Mouse (Mus musculus) liver, postnatal 0 days (tissue): ENCODE results near the gene Mrpl16. TPM values are rescaled to one million over a fixed set of nuclear protein-coding genes. Genes with fewer than 3 reads are reported as not detected.

Experiments
- ATAC-seq: fragments of 200-750 bp; cut with Nextera tagmentation; 2 replicates; pipeline ENCODE4 v1.8.0; 2017; ENCODE audit warnings: mild to moderate bottlenecking, moderate library complexity
- DNase-seq: peaks from one replicate; pipeline ENCODE4 v3.0.0-alpha.2; 2016
- H3K27ac ChIP-seq: fragments of 300-500 bp; sonication (generic); 2 replicates; pipeline ENCODE4 v1.5.1; 2014; ENCODE audit warnings: antibody characterized with exemption, moderate library complexity, mild to moderate bottlenecking, low read depth
- H3K27me3 ChIP-seq: fragments of 300-500 bp; sonication (generic); 2 replicates; pipeline ENCODE4 v1.6.1; 2014; ENCODE audit warnings: low read length, control low read depth, mixed read lengths; ENCODE audit not compliant: insufficient read depth
- H3K36me3 ChIP-seq: fragments of 300-500 bp; sonication (generic); replicated peaks from 2 replicates; pipeline ENCODE4 v1.6.1; 2014; ENCODE audit warnings: mild to moderate bottlenecking, control low read depth, low read length, moderate library complexity, mixed read lengths; ENCODE audit not compliant: insufficient read depth
- H3K4me1 ChIP-seq: fragments of 300-500 bp; sonication (generic); 2 replicates; pipeline ENCODE4 v1.6.1; 2014; ENCODE audit warnings: antibody characterized with exemption, mild to moderate bottlenecking, control low read depth; ENCODE audit not compliant: insufficient read depth
- H3K4me2 ChIP-seq: fragments of 300-500 bp; sonication (generic); 2 replicates; pipeline ENCODE4 v1.6.1; 2014; ENCODE audit warnings: low read depth, mild to moderate bottlenecking, low read length, moderate library complexity, mixed read lengths
- H3K4me3 ChIP-seq: fragments of 300-500 bp; sonication (generic); 2 replicates; pipeline ENCODE4 v1.5.1; 2014; ENCODE audit warnings: low read depth, low read length
- H3K9ac ChIP-seq: fragments of 300-500 bp; sonication (generic); replicated peaks from 2 replicates; pipeline ENCODE4 v1.6.1; 2014; ENCODE audit warnings: mild to moderate bottlenecking, moderate library complexity
- H3K9me3 ChIP-seq: fragments of 300-500 bp; sonication (generic); 2 replicates; pipeline ENCODE4 v1.6.1; 2016; ENCODE audit warnings: mild to moderate bottlenecking, control low read depth, low read length, mixed read lengths
- CTCF ChIP-seq: sonication (generic); IDR thresholded peaks from 2 replicates; pipeline ENCODE4 v1.5.1; 2016; ENCODE audit warnings: antibody characterized with exemption, low read depth
- EP300 ChIP-seq: IDR thresholded peaks from 2 replicates; pipeline ENCODE4 v1.6.1; 2016; ENCODE audit warnings: antibody characterized with exemption, low read depth, mild to moderate bottlenecking
- WGBS: fragments of 180-500 bp; shearing (Covaris S2); extraction: QIAGEN DNeasy Blood & Tissue Kit; methylation state at CpG from one replicate; pipeline ENCODE4 v1.1.7; 2014; ENCODE audit not compliant: insufficient replicate concordance; 5-methylcytosine and 5-hydroxymethylcytosine counted together
- polyA plus RNA-seq: library from polyadenylated mRNA; unstranded; fragments of >200 nt; fragmentation: Nextera tagmentation; extraction: Ambion mirVana; gene quantifications from 2 replicates; pipeline ENCODE4 v1.2.1, GENCODE M21; 2015

The Mrpl16 gene
- 35.7 and 38.2 TPM in 2 replicates for polyA plus RNA-seq

DNA sequence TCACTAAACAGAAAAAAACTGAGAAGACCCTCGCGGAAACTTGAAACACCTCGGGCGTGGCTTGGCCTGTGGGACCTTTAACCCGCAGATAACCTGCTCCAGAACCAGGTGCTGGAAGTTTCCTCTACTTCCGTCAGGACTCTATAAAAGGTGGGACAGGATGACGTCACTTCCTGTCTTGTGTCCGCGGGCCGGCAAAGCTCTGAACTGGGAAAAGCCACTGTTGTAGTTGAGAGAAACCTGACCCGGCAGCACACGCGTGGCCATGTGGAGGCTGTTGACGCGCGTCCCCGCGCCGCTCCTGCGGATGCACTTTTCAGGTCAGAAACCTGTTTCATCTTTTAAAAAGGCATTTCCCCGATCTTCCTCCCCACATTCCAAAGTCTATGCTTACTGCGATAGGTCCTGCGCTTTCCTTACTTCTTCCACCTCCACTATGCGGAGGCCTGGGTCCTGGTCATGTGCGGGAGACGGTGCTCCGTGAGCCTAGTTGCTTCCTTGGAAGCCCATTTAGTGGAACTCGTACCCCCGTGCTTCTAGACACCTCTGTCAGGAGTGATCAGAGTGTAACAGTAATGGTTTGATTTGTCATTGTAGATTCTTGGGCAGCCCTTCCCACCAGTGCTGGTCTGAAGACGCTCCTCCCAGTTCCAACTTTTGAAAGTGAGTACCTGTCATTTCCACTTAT is at the start of gene Mrpl16:
Gene Mrpl16, plus strand, starts transcription at position 187 of the 688 bp plus-strand sequence.
- H3K27me3 ChIP-seq = no peaks in the 10 kb centered on the region
- DNase-seq (peak; percentile 90), ATAC-seq (peak; percentile 94)
- no peak for TF ChIP-seq CTCF
- no peak for TF ChIP-seq EP300
- peak within 1 kb of the TSS; percentile 64 for H3K27ac ChIP-seq
- peak within 1 kb of the TSS; percentile 80 for H3K4me2 ChIP-seq
- peaks cover 12% of the 10 kb centered on the region; the same call in 1 of the 2 replicates for H3K4me1 ChIP-seq
- H3K9me3 ChIP-seq = no peaks in the 10 kb centered on the region
- peak within 1 kb of the TSS; percentile 82 for H3K9ac ChIP-seq
- peaks cover 19% of the 10 kb centered on the region for H3K36me3 ChIP-seq
- H3K4me3 ChIP-seq = peak within 1 kb of the TSS; percentile 72
- WGBS = under 1% methylated on average over 30 of the region's 30 CpGs

DNA sequence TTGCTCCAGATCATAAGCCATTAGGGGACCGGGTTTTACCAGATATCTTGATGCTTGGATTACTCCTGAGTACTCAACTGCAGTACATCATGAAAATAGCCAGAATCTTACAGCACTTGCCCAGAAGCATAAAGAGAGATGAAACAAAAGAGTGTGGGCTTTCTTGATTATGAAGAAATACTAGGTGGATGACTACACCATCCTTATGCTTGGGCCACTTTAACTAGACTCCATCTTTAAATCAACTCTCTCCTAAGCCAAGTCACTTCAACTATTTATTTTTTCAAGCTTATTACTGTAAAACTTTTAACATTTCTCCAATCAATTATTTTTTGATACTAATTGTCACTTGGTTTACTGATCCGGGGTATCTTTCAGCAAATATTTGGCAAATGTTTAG is 46.3 kb upstream of the Mrpl16 start:
- H3K4me2 ChIP-seq = no peak overlapping the region
- H3K27me3 ChIP-seq = no peaks in the 10 kb centered on the region
- DNase-seq (no peak), ATAC-seq (no peak)
- no peaks in the 10 kb centered on the region for H3K36me3 ChIP-seq
- H3K4me3 ChIP-seq = no peak overlapping the region
- TF ChIP-seq CTCF (no peak), EP300 (no peak)
- H3K27ac ChIP-seq = no peak overlapping the region
- H3K4me1 ChIP-seq = peaks cover 3% of the 10 kb centered on the region; the same call in 1 of the 2 replicates
- no peak overlapping the region for H3K9ac ChIP-seq
- H3K9me3 ChIP-seq = no peaks in the 10 kb centered on the region
- 80% methylated on average over 2 of the region's 2 CpGs for WGBS

DNA sequence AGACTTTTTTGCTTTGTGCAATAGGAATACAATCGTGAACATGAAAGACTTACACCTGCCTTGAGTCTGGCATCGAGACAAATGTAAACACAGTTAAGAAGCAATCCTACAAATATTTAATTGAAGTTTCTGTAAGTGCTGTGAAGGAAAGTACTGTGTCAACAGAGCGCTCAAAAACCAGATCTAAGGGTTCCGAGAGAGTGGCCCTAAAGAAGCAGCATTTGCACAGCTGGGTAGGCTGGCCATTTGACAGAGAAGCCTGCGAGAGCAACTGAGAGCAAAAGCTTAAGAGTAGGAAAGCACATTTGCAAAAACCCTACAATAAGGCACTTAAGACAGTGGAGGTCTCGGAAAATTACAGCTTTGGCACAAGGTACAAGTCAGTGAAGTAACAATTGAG is 45.9 kb upstream of the Mrpl16 start:
- Histone ChIP-seq H3K9ac (no peak overlapping the region), H3K27me3 (no peaks in the 10 kb centered on the region), H3K27ac (no peak overlapping the region), H3K4me2 (no peak overlapping the region), H3K4me1 (peaks cover 3% of the 10 kb centered on the region; the same call in 1 of the 2 replicates), H3K4me3 (no peak overlapping the region), H3K9me3 (no peaks in the 10 kb centered on the region), H3K36me3 (no peaks in the 10 kb centered on the region)
- TF ChIP-seq EP300 (no peak), CTCF (no peak)
- ATAC-seq (no peak), DNase-seq (no peak)
- 75% methylated on average over 6 of the region's 6 CpGs for WGBS

DNA sequence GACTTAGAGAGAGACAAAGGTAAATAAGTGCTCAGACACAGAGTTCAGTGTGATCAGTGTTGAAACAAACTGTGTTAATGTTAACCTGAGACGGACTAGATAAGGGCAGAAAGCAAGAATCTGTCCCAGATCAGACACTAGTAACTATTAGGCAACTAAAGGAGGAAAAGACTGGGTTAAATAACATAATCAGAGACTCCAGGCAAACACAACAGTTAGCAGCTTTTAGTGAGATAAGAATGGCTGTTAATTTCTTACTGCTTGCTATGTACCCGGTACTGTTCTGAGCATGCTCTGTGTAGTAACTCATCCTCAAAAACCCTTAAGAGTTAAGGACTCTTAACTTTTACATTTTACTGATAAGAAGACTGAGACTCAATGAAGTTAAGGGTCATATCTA is 44.3 kb upstream of the Mrpl16 start:
- no peak for DNase-seq
- ATAC-seq = peak; percentile 73
- no peaks in the 10 kb centered on the region for H3K27me3 ChIP-seq
- no peak for TF ChIP-seq CTCF
- TF ChIP-seq EP300 = peak; percentile 95
- no peaks in the 10 kb centered on the region for H3K36me3 ChIP-seq
- H3K4me3 ChIP-seq = no peak overlapping the region
- H3K9me3 ChIP-seq = no peaks in the 10 kb centered on the region
- H3K9ac ChIP-seq = no peak overlapping the region
- H3K4me1 ChIP-seq = peaks cover 3% of the 10 kb centered on the region; the same call in 1 of the 2 replicates
- H3K4me2 ChIP-seq = no peak overlapping the region
- WGBS = 28% methylated on average over 2 of the region's 2 CpGs
- no peak overlapping the region for H3K27ac ChIP-seq

- ATAC-seq = peak; percentile 59; the same call in 1 of the 2 replicates
- no peaks in the 10 kb centered on the region for H3K9me3 ChIP-seq
- 53% methylated on average over 5 of the region's 5 CpGs for WGBS
- no peak overlapping the region for H3K4me2 ChIP-seq
- peaks cover 3% of the 10 kb centered on the region; the same call in 1 of the 2 replicates for H3K4me1 ChIP-seq
- DNase-seq = no peak
- no peaks in the 10 kb centered on the region for H3K36me3 ChIP-seq
- H3K27me3 ChIP-seq = no peaks in the 10 kb centered on the region
- H3K27ac ChIP-seq = no peak overlapping the region
- H3K9ac ChIP-seq = no peak overlapping the region
- no peak overlapping the region for H3K4me3 ChIP-seq
- TF ChIP-seq CTCF = no peak
- TF ChIP-seq EP300 = peak; percentile 85
Observed at GRCm38 (mm10) chr19:11727304-11727703, 42.9 kb upstream of the Mrpl16 start.

- 56% methylated on average over 1 of the region's 1 CpGs for WGBS
- DNase-seq (no peak), ATAC-seq (no peak)
- H3K4me3 ChIP-seq = no peak overlapping the region
- H3K27ac ChIP-seq = no peak overlapping the region
- no peak overlapping the region for H3K4me2 ChIP-seq
- H3K36me3 ChIP-seq = no peaks in the 10 kb centered on the region
- H3K4me1 ChIP-seq = peaks cover 3% of the 10 kb centered on the region; the same call in 1 of the 2 replicates
- no peaks in the 10 kb centered on the region for H3K27me3 ChIP-seq
- TF ChIP-seq EP300 (no peak), CTCF (no peak)
- no peak overlapping the region for H3K9ac ChIP-seq
- H3K9me3 ChIP-seq = no peaks in the 10 kb centered on the region
Observed at GRCm38 (mm10) chr19:11730278-11730677, 39.9 kb upstream of the Mrpl16 start.

DNA sequence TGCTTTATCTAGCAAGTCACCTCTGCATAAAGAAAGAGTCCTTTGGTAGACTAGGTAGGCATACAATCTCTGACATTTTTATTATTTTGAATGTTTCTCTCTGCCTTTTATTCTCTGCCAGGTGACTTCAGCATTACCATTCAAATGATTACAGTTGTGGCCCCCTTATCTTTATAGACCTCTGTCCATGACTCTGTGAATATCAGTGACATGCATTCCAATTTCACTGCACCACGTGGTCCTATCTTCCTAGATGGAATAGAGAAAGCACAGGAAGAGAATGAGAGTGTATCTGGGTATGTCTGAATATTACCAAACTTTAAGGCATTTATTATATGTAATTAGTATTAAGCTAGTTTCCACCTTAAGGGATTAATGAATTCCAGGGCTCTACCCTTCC is 33.7 kb upstream of the Mrpl16 start:
- H3K27me3 ChIP-seq = no peaks in the 10 kb centered on the region
- TF ChIP-seq CTCF (no peak), EP300 (0 out of 2 replicates have a peak, but pooled peaks have one; percentile 43)
- ATAC-seq = no peak
- H3K9me3 ChIP-seq = no peaks in the 10 kb centered on the region
- no peak for DNase-seq
- H3K4me2 ChIP-seq = no peak overlapping the region
- no peak overlapping the region for H3K9ac ChIP-seq
- no peak overlapping the region for H3K4me3 ChIP-seq
- WGBS = 31% methylated on average over 1 of the region's 1 CpGs
- no peak overlapping the region for H3K27ac ChIP-seq
- H3K36me3 ChIP-seq = no peaks in the 10 kb centered on the region
- no peaks in the 10 kb centered on the region for H3K4me1 ChIP-seq
